Mouse (Mus musculus) left cerebral cortex, postnatal 36 days (tissue): ENCODE measurements at regions not wholly inside any gene's neighbourhood (a gene's known extent, or its start where the extent isn't known, plus 50 kb on each side); places are given as distances from the start of the nearest gene placed in this dataset.
"Not testable (repeated sequence)": the region's sequence is repeated elsewhere in the genome, so short reads cannot be mapped to it uniquely, and the experiment has no call there.

Source experiments
- DNase-seq, 2 experiments: peaks; one replicate each; pipeline ENCODE4 v3.0.0; 2021 to 2022; ENCODE audit warnings: low spot score in 2 of 2, mixed read lengths in 1 of 2
- intact Hi-C: fragments of 180-260 bp; cut with DNase I; formaldehyde crosslinking; loops from one replicate; pipeline ENCODE4 v1.15.1; 2025

DNA sequence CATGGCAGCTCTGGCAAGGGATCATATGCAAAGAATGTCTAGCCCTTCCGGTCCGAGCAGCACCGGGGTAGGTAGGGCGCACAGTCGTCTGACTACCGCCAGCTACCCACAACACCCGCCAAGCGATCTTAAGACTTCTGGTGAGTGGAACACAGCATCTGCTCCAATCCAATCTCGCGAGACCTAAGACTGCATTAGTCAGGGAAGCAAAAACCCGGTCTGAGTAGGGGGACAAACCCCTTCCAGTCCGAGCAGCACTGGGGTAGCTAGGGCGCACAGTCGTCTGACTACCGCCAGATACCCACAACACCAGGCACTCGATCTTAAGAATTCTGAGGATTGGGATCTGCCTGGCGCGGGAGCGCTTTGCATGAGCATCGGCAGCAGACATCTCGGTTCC lies 57.1 kb downstream of the Nap1l2 start:
- intact Hi-C loops, DNase-seq: not testable (repeated sequence)

DNA sequence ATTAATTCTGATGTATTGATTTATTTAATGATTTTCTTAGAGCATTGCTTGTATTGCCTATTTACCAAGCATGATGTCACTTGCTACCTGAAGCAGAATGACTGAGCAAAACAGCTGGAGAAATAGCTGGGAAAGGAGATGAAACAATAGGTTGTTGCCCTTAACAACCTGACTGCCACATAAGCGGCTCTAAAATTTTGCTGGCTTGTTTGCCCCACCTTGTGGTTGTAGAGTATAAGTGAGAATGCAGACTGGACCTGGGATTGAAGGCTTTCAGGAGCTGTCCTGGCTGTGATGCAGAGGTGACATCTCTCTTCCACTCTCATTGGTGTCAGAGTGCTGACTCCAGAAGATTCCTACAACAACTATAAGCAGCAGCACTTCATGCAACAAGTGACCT lies 77.3 kb downstream of the Nap1l2 start:
- intact Hi-C loops: loop anchor here (1.0 kb wide), 1 partner anchor 150 kb away; no protein-coding TSS in a partner anchor
- peak; percentile 4 to 5 for DNase-seq

GRCm38 (mm10) chrX:103067730-103068621 lies 118.5 kb downstream of the Nap1l2 start:
- intact Hi-C loops, DNase-seq: not testable (repeated sequence)

- intact Hi-C loops, DNase-seq: not testable (repeated sequence)
These were observed 119.3 kb downstream of the Nap1l2 start for GRCm38 (mm10) chrX:103067107-103067506.

DNA sequence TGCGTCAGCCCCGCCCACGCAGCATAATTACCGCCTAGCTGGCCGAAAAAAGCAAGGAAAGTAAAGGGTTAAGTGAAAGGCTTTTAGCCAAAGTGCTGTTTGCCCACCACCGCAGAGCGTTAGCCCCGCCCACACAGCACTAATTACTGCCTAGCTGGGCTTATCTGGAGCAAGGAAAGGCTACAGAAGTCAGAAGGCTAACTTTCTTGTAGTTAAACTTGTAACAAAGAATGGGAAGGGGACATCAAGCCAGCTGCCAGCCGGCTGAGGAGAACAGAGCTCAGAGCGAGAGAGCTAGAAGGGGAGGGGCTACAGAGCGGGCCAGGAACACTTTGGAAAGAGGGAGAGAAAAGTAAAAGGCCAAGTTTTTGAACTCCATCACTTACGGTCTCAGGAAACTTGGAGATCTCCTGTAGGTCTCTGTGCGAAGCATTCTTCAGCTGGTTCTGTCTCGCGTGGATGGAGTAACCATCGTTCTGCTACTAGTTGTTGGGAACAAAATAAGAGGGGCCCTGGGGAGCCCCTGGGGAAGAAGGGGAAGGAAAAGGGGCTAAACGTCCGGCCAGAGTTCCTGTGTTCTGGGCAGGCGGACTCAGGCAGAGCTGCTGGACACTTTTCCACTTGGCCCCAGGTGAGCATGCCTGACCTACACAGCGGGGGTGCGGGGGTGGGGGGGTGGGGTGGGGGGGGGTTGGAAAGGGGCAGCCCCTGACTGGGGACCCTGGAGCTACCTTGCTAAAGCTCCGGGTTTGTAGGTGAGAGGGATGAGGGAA lies 98.3 kb downstream of the 1700018G05Rik start:
- intact Hi-C loops: no loop called here
- DNase-seq: no peak

GRCm38 (mm10) chrX:103025495-103025894 lies 97.3 kb downstream of the 1700018G05Rik start:
- DNase-seq, intact Hi-C loops: not testable (repeated sequence)

GRCm38 (mm10) chrX:103013425-103014057 lies 85.4 kb downstream of the 1700018G05Rik start:
- intact Hi-C loops, DNase-seq: not testable (repeated sequence)

- DNase-seq, intact Hi-C loops: not testable (repeated sequence)
These were observed 84.4 kb downstream of the 1700018G05Rik start for GRCm38 (mm10) chrX:103012298-103013243.

GRCm38 (mm10) chrX:102993956-102994355 lies 65.8 kb downstream of the 1700018G05Rik start:
- DNase-seq, intact Hi-C loops: not testable (repeated sequence)
